Mouse (Mus musculus): ENCODE results near the gene Iapp.
A peak's percentile ranks its signal among the peaks of the same experiment; 100 is the strongest.
"Not testable (repeated sequence)": the region's sequence is repeated elsewhere in the genome, so short reads cannot be mapped to it uniquely, and the experiment has no call there.

Iapp gene

DNA sequence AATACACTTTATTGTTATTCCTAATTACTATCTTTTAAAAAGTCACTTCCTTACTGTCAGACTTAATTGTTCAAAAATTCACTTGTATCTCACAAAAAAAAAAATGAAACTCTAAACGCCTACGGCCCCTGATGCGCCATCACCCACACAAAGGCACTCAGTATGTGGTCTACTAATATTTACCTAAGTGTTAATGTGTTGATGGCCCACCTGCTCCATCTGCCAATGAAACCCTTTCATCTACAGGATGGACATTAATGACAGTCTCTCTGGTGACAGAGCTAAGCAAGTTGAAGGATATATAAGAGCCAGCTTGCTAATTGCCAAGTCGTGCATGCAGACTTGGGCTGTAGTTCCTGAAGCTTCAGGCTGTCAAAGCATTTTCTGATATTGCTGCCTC, at the start of gene Iapp:
TSS of gene Iapp (plus strand) at position 326 of the 400 bp plus-strand sequence.
- no peak for DNase-seq (ENCODE audit: low spot score in 2 of 2)

- DNase-seq (ENCODE audit: low spot score in 2 of 2), result not testable (repeated sequence)
Observed at GRCm38 (mm10) chr6:142250738-142251307, 47.4 kb upstream of the Iapp start.

GRCm38 (mm10) chr6:142275721-142276442, 22.3 kb upstream of the Iapp start:
- DNase-seq (ENCODE audit: low spot score in 2 of 2), result no peak

DNA sequence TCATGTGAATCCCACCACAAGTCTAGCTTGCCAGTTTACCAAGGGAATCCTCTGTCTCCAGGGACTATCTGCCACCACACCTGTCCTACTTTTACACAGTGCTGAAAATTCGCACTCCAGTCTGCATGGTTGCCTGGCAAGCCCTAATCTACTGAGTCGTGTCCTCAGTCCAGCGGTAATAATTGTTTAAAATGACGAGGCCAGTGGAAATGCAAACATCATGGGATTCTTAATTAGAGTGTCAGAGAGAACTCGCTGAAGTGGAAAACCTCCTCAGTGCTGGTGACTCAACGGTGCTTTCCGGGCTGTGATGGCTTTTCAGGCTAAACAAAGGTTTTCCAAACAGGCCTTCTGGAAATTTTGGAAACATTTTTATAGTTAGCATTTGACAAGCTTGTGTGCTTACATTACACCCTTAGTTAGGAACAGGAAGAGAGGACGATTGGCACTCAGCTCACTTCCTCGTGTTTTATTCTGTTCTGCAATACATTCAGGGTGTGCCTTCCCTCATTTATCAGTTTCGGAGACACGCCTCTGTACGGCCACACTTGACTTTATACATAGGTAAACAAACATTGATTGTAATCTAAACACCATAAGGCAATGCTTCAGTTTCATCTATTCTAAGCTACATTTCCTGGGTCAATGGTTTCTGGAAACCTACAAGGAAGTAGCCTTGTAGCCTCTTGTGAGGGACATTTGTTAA, 8.7 kb upstream of the Iapp start:
- no peak for DNase-seq (ENCODE audit: low spot score in 2 of 2)

GRCm38 (mm10) chr6:142305076-142305475, 6.9 kb downstream of the Iapp start:
- no peak for DNase-seq (ENCODE audit: low spot score in 2 of 2)

- no peak for DNase-seq (ENCODE audit: low spot score in 2 of 2)
Observed at GRCm38 (mm10) chr6:142314285-142314684, 16.1 kb downstream of the Iapp start.

- no peak for DNase-seq (ENCODE audit: low spot score in 2 of 2)
Observed at GRCm38 (mm10) chr6:142317106-142317505, 18.9 kb downstream of the Iapp start.

DNA sequence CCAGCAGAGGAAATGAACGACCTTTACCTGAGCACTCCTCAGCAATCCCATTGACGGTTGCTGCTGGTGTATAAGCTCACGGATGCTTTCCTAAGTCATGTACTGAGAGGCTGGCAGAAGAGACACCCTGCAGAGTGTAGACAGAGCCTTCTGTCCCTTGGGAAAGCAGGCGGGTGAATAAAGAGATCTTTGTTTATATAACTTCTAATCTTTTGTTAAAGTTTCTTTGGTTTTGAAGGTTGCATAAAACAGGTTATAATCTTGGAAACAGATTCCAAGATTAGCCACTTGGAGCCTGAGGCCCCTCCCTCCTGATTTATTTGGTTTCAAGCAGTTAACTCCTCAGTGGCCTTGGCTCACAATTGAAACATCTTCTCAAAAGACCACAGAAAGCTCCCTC, 24.7 kb downstream of the Iapp start, which contains the start of gene Slco1a5:
TSS of gene Slco1a5 (minus strand) at position 101 of the 400 bp plus-strand sequence.
- DNase-seq (ENCODE audit: low spot score in 2 of 2), result no peak

DNA sequence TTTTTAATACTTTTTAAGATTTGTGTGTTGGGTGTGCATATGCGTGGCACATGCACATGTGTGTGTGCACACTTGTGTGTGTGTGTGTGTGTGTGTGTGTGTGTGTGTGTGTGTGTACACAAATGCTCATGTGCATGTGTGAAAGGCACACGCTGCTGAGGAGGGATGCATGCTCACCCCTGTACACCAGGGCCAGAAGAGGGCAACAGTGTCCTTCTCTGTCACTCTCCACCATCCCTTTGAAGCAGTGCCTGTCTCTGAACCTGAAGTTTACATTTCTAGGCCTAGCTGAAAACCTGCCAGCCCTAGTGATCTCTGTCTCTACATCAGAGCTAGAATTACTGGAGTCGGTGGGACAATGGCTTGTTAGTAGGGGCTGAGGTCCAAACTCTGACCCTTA, 28.4 kb downstream of the Iapp start:
- DNase-seq (ENCODE audit: low spot score in 2 of 2), result no peak

DNA sequence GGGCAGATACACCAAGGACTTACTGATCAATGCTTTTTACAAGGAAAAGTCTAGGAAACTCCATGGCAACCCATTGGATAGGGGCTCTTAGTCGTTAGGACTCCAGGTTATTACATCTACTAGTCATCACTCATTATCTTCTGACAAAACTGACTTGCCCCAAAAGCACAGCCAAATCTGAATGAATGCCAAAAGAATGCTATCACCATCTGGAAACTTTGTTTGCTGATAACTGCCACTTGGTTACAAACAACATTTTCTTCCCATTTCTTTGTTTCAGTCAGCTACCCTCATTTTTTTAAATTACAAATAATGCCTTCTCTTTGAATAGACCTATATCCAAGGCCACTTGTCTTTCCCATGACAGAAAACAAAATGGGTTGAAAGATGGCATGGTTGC, 31.0 kb downstream of the Iapp start:
- no peak for DNase-seq (ENCODE audit: low spot score in 2 of 2)

DNA sequence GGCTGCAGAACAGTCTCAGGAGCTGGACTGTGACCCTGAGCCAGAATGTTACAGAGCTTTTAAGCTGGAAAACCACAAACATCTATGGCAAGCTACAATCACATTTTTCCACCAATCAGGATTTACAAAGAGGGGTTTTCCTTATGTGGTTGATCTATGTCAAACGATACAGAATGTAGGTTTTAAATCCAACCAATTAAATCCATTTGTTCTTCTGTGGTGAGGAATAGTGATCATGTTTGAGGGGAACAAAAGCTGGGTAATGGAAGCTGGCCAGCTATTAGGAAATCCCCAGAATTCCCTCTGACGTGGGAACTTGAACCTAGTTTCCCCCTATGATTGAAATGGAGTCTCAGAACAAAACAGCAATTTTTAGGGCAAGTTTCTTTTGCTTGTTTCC, 40.7 kb downstream of the Iapp start:
- peak in 1 of 2 experiments; percentile 28 for DNase-seq (ENCODE audit: low spot score in 2 of 2)

DNA sequence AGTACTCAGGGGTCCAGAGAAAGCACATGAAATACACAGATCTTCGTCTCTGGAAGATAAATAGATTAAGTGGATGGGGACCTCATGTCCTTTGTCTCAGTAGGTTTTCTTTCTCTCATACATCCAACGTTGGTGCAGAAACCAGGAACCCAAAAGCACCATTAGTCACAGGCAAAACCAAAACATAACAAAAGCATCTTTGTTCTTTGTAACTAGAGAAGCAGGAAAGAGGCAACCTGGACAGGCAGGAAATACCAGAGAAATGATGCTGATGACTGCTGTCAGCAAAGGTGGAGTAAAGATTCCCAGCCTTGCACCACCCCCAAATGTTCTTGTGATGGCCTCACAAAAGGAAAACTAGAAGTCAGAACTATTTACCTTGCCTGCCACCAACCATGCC, 41.4 kb downstream of the Iapp start:
- no peak for DNase-seq (ENCODE audit: low spot score in 2 of 2)

DNA sequence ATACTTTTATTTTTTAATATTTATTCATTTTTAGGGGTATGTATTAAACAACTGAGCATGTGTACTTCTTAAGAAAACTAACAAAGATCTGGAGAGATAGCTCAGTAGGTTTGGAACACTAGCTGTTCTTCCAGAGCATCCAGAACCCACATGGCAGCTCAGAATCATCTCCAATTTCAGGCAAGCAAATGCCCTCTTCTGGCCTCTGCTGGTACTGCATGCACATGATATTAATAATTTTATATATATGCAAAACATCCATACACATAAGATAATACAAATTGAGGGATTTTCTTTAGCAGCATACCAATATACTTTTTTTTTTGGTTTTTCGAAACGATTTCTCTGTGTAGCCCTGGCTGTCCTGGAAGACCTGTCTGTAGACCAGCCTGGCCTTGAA, 45.3 kb downstream of the Iapp start:
- peak; percentile 48 to 78 for DNase-seq (ENCODE audit: low spot score in 2 of 2)

- peak; percentile 69 to 82 for DNase-seq (ENCODE audit: low spot score in 2 of 2)
Observed at GRCm38 (mm10) chr6:142345440-142346038, 47.3 kb downstream of the Iapp start, which contains the start of gene Pyroxd1. TSS of gene Pyroxd1 (plus strand) at chr6:142345654.

DNA sequence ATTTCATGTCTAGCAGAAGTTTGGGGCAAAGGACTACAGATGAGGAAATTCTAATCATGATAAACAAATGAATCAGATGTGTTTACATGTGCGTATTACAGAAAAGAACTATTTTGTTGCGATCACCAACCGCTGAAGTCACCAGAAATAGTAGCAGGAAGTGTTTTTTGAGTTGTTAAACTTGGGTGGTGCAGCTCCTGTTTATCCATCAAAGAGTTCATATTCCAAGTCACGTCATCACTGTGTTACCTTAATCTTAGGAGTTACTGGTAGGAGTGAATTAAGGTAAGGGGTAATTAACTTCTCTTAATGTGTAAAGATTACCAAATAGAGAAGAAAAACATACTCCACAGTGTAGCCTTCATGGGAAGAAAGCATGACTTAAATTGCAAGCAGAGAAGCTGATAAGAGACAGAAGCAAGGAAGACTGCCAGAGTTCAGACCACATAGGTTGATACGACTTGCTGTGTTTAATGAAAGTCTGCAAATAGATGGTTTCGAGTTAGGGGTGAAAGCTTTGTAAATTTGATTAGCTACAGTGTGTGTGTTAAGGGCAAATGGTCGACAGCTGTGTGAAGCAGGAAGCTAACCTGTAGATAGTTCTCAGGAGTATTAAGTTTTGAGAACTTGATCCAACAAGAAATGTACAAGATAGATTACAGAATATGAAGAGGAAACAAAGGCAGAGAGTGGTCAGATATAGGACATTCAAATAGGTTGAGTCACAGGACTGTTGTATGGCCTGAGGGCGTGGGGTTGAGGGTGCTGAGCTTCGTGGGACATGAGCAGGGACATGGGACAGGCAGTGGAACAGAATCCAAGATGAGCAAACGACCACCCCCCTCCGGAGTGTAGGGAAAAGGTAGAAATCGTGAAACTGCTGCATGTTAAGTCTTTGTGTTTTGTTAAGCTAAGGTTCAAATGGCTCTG, 48.2 kb downstream of the Iapp start:
- no peak for DNase-seq (ENCODE audit: low spot score in 2 of 2)

DNA sequence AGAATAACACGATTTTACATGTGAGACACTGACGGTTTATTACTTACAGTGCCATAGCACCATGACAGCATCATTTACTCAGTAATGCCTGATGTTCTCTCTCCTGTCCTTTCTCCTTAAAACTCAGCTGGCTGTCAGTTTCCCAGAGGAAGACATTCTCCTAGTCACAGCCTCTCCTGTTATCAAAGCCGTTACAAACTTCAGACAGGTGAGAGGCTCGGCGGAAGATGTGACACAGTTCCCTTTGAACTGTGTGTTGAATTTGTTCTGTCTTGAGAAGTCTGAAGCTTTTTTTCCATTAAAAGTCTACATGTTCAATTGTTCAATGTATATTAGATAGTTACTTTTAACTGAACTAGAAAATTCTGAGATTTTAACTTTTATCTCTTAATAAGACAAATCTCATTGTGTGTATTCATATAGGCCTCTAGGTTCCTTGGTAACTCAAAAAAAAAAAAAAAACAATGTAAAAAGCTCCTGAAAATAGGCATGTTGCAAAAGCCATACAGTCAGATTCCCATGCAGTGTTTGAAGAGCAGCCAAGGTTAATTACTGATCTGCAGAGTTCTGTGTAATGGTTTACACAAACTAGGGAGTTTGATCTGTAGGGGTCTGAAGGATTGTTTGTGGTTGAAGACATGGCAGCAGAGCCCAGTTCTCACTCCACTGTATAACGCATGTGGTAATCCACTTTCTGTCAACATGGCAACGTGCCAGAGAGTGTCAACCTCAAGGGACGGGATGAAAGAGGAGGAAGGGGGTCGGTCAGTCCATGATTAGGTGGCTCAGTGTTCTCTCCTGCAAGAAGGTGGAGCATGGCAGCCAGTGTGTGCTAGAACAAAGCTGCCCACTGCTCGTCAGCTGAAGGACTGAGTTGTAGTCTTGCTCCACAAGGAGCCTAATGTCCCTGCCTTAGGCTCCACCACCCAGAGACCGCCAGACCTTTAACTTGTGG, 49.5 kb downstream of the Iapp start:
- DNase-seq (ENCODE audit: low spot score in 2 of 2), result no peak

- not testable (repeated sequence) for DNase-seq (ENCODE audit: low spot score in 2 of 2)
Observed at GRCm38 (mm10) chr6:142352099-142352498, 53.9 kb downstream of the Iapp start.

All from spleen, postnatal 4 days (tissue).